Mouse (Mus musculus) intestine, postnatal 0 days (tissue): ENCODE data around the gene Mertk. TPM values are rescaled to one million over a fixed set of nuclear protein-coding genes. Genes with fewer than 3 reads are reported as not detected.

Experiments used
- ATAC-seq: fragments of 200-750 bp; cut with Nextera tagmentation; 2 replicates; pipeline ENCODE4 v1.8.0; 2017; ENCODE audit warnings: mild to moderate bottlenecking, moderate TSS enrichment, moderate library complexity
- H3K27ac ChIP-seq: fragments of 300-500 bp; sonication (generic); 2 replicates; pipeline ENCODE4 v1.5.1; 2014; ENCODE audit warnings: mild to moderate bottlenecking, low read depth, low read length, moderate library complexity
- H3K27me3 ChIP-seq: fragments of 300-500 bp; sonication (generic); replicated peaks from 2 replicates; pipeline ENCODE4 v1.6.1; 2014; ENCODE audit warnings: low read length, mixed read lengths; ENCODE audit not compliant: control insufficient read depth, insufficient read depth
- H3K36me3 ChIP-seq: fragments of 300-500 bp; sonication (generic); 2 replicates; pipeline ENCODE4 v1.6.1; 2014; ENCODE audit warnings: mild to moderate bottlenecking, moderate library complexity; ENCODE audit not compliant: control insufficient read depth, insufficient read depth
- H3K4me1 ChIP-seq: fragments of 300-500 bp; sonication (generic); replicated peaks from 2 replicates; pipeline ENCODE4 v1.6.1; 2014; ENCODE audit warnings: antibody characterized with exemption, low read length, mixed read lengths; ENCODE audit not compliant: control insufficient read depth, insufficient read depth
- H3K4me2 ChIP-seq: fragments of 300-500 bp; sonication (generic); replicated peaks from 2 replicates; pipeline ENCODE4 v1.6.1; 2014; ENCODE audit warnings: low read depth, mild to moderate bottlenecking, moderate library complexity
- H3K4me3 ChIP-seq: fragments of 300-500 bp; sonication (generic); 2 replicates; pipeline ENCODE4 v1.5.1; 2014; ENCODE audit warnings: low read depth, low read length
- H3K9ac ChIP-seq: fragments of 300-500 bp; sonication (generic); 2 replicates; pipeline ENCODE4 v1.6.1; 2014; ENCODE audit warnings: mild to moderate bottlenecking, low read depth, low read length
- H3K9me3 ChIP-seq: fragments of 300-500 bp; sonication (generic); 2 replicates; pipeline ENCODE4 v1.6.1; 2016; ENCODE audit warnings: mixed run types; ENCODE audit not compliant: control insufficient read depth
- CTCF ChIP-seq: sonication (generic); IDR thresholded peaks from 2 replicates; pipeline ENCODE4 v1.5.1; 2016; ENCODE audit warnings: low read depth, mild to moderate bottlenecking, control low read depth, antibody characterized with exemption, moderate library complexity
- WGBS: fragments of 180-500 bp; shearing (Covaris S2); extraction: QIAGEN DNeasy Blood & Tissue Kit; methylation state at CpG from one replicate; pipeline ENCODE4 v1.1.7; 2014; 5-methylcytosine and 5-hydroxymethylcytosine counted together
- polyA plus RNA-seq: library from polyadenylated mRNA; unstranded; fragments of >200 nt; fragmentation: Nextera tagmentation; extraction: Ambion mirVana; gene quantifications from 2 replicates; pipeline ENCODE4 v1.2.1, GENCODE M21; 2015

The Mertk gene
- polyA plus RNA-seq, 1 experiment from 2014 or later: 16.2 TPM

DNA sequence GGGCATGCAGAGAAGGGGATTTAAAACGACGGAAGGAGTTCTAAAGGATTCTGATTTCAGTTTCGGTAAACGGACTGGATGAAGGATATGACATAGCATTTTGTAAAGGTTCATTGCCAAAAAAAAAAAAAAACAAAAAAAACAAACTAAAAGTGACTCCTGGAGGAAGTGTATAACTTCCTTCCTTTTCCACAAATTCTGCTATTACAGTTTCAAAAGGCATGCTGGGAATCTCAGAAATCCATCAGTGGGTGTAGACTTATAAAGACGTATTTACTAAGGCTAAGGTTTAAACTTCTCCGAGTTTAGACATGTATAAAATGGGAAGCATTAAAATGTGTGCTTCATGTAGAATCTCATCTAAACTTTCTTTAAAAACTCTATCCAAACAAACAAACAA, 52.3 kb downstream of the Mertk start:
- no peak overlapping the region for H3K9ac ChIP-seq
- no peak overlapping the region for H3K4me3 ChIP-seq
- no peak for TF ChIP-seq CTCF
- WGBS: 76% methylated on average over 6 of the region's 6 CpGs
- peaks cover 15% of the 10 kb centered on the region for H3K36me3 ChIP-seq
- H3K27me3 ChIP-seq: no peaks in the 10 kb centered on the region
- no peak for ATAC-seq
- H3K27ac ChIP-seq: no peak overlapping the region
- H3K4me1 ChIP-seq: 0 out of 2 replicates have a peak, but pooled peaks cover 9% of the 10 kb centered on the region
- no peaks in the 10 kb centered on the region for H3K9me3 ChIP-seq
- no peak overlapping the region for H3K4me2 ChIP-seq

DNA sequence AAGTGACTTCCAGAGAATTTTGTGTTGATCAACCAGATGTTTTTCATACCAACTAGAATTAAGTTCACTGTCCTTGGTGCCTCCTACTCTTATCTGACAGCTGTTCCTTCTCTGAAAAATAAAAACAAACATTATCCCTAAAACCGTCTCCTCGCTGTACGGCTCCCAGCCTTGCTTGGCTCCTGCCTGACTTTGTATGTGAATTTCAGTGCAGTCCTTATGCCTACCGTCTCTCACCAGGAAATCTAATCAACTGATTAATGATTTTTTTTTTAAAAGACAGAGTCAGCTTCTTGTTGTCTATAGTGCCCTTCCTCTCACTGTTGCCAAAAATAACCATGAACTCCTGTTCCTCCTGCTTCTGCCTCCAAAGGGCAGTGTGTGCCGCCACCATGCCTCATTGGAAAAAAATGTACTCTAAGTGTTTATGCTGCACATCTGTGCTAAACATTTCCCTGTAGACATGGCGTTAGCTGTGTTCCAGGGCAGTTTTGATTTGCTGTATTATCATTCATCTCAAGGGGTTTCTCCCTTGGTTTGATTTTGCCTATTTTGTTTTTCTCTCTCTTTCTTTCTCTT, 54.6 kb downstream of the Mertk start:
- no peaks in the 10 kb centered on the region for H3K27me3 ChIP-seq
- no peaks in the 10 kb centered on the region for H3K9me3 ChIP-seq
- no peak overlapping the region for H3K4me2 ChIP-seq
- peaks cover 28% of the 10 kb centered on the region for H3K36me3 ChIP-seq
- 50% methylated on average over 6 of the region's 6 CpGs for WGBS
- no peak for TF ChIP-seq CTCF
- no peak overlapping the region for H3K4me3 ChIP-seq
- ATAC-seq: no peak
- 0 out of 2 replicates have a peak, but pooled peaks cover 3% of the 10 kb centered on the region for H3K4me1 ChIP-seq
- H3K9ac ChIP-seq: no peak overlapping the region
- H3K27ac ChIP-seq: no peak overlapping the region

DNA sequence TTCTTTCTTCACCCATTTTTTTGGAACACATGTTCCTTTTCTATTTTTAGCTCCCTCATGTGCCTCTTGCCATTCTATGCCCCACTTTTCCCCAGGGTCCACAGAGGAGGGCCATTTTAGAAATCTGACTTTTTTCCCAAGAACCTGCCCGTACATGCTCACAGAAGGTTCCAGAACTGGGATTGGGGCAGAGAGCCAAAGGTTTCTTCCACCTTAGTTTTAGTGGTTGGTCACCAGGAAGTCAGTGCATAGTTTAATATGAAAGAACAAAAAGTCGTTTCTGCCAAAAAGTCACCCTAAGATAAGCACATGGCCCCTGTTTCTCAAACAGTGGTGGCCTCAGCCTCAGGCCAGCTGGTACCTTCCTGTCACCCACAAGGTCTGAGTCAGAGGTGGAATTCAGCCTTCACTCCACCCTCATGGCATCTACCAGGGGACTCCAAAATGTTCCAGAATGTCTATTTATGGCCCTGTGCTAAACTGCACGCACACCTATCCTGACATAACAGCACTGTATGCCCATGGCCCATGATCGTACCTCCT, 56.5 kb downstream of the Mertk start:
- WGBS: 76% methylated on average over 4 of the region's 4 CpGs
- H3K27me3 ChIP-seq: no peaks in the 10 kb centered on the region
- 0 out of 2 replicates have a peak, but pooled peaks cover 3% of the 10 kb centered on the region for H3K4me1 ChIP-seq
- H3K4me2 ChIP-seq: no peak overlapping the region
- H3K27ac ChIP-seq: no peak overlapping the region
- no peak overlapping the region for H3K4me3 ChIP-seq
- no peak for ATAC-seq
- no peak for TF ChIP-seq CTCF
- peaks cover 36% of the 10 kb centered on the region for H3K36me3 ChIP-seq
- H3K9me3 ChIP-seq: no peaks in the 10 kb centered on the region
- H3K9ac ChIP-seq: no peak overlapping the region

DNA sequence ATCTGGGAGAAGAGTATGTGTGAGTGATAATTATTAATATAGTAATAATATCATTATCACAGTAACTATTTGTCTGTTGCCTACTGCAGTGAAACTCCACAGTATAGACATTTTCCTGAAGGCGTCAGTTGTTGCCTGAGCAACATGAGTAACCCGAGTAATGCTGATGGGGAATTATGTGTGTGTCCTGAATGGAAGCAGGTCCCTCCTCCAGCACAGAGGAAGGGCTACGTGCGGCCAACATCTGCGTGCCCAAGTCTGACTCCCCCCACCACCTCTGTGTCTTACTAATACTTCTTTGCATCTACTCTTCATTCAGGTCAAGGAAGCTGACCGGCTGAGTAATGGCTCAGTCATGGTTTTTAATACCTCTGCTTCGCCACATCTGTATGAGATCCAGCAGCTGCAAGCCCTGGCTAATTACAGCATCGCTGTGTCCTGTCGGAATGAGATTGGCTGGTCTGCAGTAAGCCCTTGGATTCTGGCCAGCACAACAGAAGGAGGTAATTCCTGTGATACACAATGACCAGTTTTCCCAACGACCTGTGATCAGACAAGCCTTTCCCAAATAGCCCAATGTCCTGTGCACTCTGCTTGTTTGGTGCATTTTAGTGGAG, 60.1 kb downstream of the Mertk start:
- Histone ChIP-seq H3K9me3 (no peaks in the 10 kb centered on the region), H3K4me3 (no peak overlapping the region), H3K36me3 (peaks cover 54% of the 10 kb centered on the region), H3K27me3 (no peaks in the 10 kb centered on the region), H3K9ac (no peak overlapping the region), H3K4me1 (no peaks in the 10 kb centered on the region), H3K4me2 (no peak overlapping the region), H3K27ac (no peak overlapping the region)
- ATAC-seq: no peak
- no peak for TF ChIP-seq CTCF
- WGBS: 58% methylated on average over 10 of the region's 10 CpGs

DNA sequence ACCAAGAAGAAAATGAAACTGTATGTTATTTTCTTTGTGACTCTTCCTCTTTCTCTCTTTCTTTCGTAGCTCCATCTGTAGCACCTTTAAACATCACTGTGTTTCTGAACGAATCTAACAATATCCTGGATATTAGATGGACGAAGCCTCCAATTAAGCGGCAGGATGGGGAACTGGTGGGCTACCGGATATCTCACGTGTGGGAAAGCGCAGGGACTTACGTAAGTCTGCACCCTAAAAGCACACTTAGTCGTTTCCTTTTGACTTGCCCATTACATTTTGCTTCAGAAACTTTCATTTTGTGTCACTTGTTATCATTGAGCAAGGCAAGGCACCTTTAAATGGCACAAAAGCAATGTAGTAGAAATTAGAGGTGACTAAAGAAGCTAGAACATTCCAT, 63.3 kb downstream of the Mertk start:
- Histone ChIP-seq H3K9ac (no peak overlapping the region), H3K36me3 (peaks cover 41% of the 10 kb centered on the region), H3K4me3 (no peak overlapping the region), H3K27ac (no peak overlapping the region), H3K4me1 (no peaks in the 10 kb centered on the region), H3K9me3 (no peaks in the 10 kb centered on the region), H3K4me2 (no peak overlapping the region), H3K27me3 (no peaks in the 10 kb centered on the region)
- no peak for ATAC-seq
- WGBS: 93% methylated on average over 9 of the region's 9 CpGs
- no peak for TF ChIP-seq CTCF

DNA sequence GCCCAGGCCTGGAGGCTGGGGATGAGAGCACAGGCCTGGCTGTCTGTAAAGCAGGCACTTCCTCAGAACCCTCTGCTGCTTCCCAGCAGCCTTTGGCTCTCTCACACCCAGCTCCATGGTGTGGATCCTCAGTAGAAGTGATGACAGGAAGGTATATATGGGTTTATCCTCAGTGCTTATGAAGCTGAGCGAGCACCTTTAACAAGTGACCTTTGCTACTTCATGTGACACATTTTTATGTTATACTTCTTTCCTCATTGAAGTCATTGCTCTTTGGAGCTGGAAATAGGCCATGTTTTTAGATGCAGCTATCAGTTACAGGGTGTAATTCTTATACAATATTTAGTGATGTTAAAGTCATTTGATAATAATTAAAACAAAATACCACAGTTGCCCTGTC, 67.0 kb downstream of the Mertk start:
- TF ChIP-seq CTCF: no peak
- no peak overlapping the region for H3K4me2 ChIP-seq
- no peaks in the 10 kb centered on the region for H3K27me3 ChIP-seq
- H3K9ac ChIP-seq: no peak overlapping the region
- no peak overlapping the region for H3K4me3 ChIP-seq
- no peaks in the 10 kb centered on the region for H3K4me1 ChIP-seq
- peak; percentile 82 for ATAC-seq
- peak overlapping the region; percentile 83 for H3K27ac ChIP-seq
- H3K9me3 ChIP-seq: no peaks in the 10 kb centered on the region
- 57% methylated on average over 1 of the region's 1 CpGs for WGBS
- peaks cover 41% of the 10 kb centered on the region for H3K36me3 ChIP-seq
